Mouse (Mus musculus): ENCODE data around the gene Uhmk1.

DNA sequence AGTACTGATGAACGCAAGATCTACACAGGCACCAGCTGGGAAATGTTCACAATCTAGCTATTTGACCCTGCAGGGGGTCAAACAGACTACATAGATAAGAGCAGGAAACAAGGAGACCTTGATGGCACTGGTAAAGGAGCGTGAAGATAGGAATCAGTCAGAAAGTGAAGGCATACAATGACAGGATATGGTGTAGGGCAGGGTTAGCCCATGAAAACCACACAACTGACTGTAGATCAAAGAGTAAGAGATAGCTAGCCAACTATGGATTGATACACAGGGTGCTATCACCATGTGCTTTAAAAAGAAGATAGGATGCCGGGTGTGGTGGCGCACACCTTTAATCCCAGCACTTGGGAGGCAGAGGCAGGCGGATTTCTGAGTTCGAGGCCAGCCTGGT lies 47.4 kb downstream of the Uhmk1 start:
- no peak for TF ChIP-seq POLR2A (IDR thresholded peaks at IDR 0.05; ENCODE audit: low read depth, low read length)
- TF ChIP-seq CTCF (IDR thresholded peaks at IDR 0.05; ENCODE audit: extremely low read depth, insufficient read depth, insufficient read length, insufficient replicate concordance): no peak

Data from spleen, adult 2 months (tissue).